Mouse (Mus musculus): ENCODE results near the gene Gpm6b. TPM values are rescaled to one million over a fixed set of nuclear protein-coding genes. Genes with fewer than 3 reads are reported as not detected.

The Gpm6b gene
- polyA plus RNA-seq, 1 experiment: 0.01 TPM

GRCm38 (mm10) chrX:166416196-166416595 lies 177.5 kb downstream of the Gpm6b start:
- Histone ChIP-seq H3K27me3 (ENCODE audit: control insufficient read depth) (no peaks in the 10 kb centered on the region), H3K9me3 (ENCODE audit: control insufficient read depth, low read length) (no peaks in the 10 kb centered on the region), H3K4me3 (replicated peaks) (no peak overlapping the region), H3K4me1 (ENCODE audit: control insufficient read depth) (no peaks in the 10 kb centered on the region), H3K36me3 (ENCODE audit: control insufficient read depth) (no peaks in the 10 kb centered on the region)
- TF ChIP-seq TAL1 (IDR thresholded peaks at IDR 0.05; ENCODE audit: low read length) (no peak), GATA1 (IDR thresholded peaks at IDR 0.05; ENCODE audit: low read length) (no peak)

GRCm38 (mm10) chrX:166434812-166435211 lies 196.1 kb downstream of the Gpm6b start:
- TF ChIP-seq TAL1 (IDR thresholded peaks at IDR 0.05; ENCODE audit: low read length) (no peak), GATA1 (IDR thresholded peaks at IDR 0.05; ENCODE audit: low read length) (no peak)

More at GRCm38 (mm10) chrX:166434812-166435211, 196.1 kb downstream of the Gpm6b start:
- Histone ChIP-seq H3K4me1 (ENCODE audit: control insufficient read depth) (peaks cover 7% of the 10 kb centered on the region), H3K27me3 (ENCODE audit: control insufficient read depth) (no peaks in the 10 kb centered on the region; the same call in 1 of the 2 replicates), H3K36me3 (ENCODE audit: control insufficient read depth) (peaks cover 2% of the 10 kb centered on the region; the same call in 1 of the 2 replicates), H3K4me3 (replicated peaks) (no peak overlapping the region), H3K9me3 (ENCODE audit: control insufficient read depth, low read length) (no peaks in the 10 kb centered on the region)

Other genes with a start within 250 kb of the Gpm6b start
- gene Gemin8, start 68.5 kb upstream of the Gpm6b start, polyA plus RNA-seq (2012): 0.36 and 0.38 TPM in 2 replicates
- gene Trappc2, start 201.7 kb downstream of the Gpm6b start, polyA plus RNA-seq (2012): 0.11 TPM in 1 of 2 replicates, not detected in the other
- 0.11 and 0.12 TPM in 2 replicates for gene Ofd1, start 201.8 kb downstream of the Gpm6b start, polyA plus RNA-seq (2012)
- gene Rab9, start 241.0 kb downstream of the Gpm6b start, polyA plus RNA-seq (2012): 0.06 and 0.11 TPM in 2 replicates

Data from erythroblast, embryonic 14.5 days (primary cell).